Mouse (Mus musculus) liver, adult (tissue): ENCODE results near the gene Nup153.

Experiments used
- GATA4 ChIP-seq: IDR thresholded peaks from 2 replicates; pipeline ENCODE4 v1.6.1; 2014; ENCODE audit warnings: mild to moderate bottlenecking, low read length; ENCODE audit not compliant: insufficient replicate concordance

The Nup153 gene

DNA sequence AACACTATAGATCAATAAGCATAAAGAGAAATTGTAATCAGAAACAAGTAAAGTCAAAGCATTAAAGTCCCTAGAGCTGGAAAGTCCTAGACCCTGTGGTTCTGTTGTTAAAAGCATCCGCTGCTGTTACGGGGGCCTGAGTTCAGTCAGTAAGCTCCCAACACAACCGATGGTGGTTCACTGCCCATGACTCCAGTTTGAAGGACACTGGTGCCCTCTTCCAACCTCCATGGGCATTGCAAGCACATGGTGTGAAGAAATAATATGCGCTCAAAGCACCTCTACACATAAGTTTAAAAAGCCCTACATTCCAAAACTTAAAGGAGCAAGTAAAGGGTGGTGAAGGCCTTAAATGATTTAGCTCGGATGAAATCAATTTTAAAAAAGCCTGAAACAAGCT, 24.6 kb downstream of the Nup153 start:
- TF ChIP-seq GATA4: no peak

DNA sequence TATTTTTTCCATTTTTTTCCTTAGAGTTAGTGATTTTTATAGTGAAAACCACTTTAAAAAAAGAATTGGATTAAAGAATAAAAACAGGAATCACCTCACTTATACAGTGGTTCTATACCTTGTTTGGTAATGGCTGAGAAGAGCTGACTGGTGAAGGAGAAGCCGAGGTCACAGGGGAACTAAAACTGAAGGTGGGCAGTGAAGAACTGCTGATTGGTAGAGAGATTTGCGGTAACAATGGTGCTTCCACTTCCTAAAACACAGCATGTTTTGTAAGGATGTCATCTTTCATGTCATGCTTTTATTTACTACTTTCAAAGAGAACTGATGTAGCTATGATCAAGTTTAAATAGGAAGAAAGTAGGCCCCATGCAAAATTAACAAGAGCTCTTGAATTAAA, 26.3 kb downstream of the Nup153 start:
- no peak for TF ChIP-seq GATA4

DNA sequence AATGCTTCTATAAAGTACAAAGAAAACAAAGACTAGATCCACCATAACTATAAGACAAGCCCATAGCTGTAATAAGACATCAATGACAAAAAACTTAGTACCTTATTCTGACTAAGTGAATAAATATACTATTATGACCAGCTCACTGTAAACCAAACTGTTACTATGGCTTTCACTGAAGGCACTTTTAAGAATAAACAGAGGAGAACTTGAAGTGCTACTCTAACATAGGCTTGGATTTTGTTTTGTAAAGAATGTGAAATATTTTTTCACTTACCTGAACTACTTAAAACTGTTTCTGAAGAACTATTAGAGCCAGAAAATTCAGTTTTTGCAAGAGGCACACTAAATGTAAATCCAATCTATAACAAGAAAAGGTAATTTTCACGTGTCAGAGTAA, 28.4 kb downstream of the Nup153 start:
- no peak for TF ChIP-seq GATA4

DNA sequence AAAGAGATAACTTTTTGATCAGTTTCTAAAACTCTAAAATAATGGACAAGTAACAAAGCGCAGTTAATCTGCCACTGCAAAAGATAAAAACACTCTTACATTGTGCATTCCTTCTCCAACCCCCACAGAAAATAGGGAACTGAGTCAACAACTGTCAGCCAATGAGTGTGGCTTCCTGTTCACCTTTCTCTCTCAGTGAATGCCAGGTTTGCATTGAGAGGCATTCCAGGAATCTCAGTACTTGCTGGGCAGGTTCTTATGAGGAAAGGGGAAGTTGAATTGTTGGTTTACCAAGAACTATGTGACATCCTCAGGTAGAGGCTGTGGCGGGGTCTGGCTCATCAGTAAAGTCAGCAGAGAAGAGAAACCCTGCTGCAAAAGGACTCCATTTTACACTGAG, 31.0 kb downstream of the Nup153 start:
- TF ChIP-seq GATA4: no peak

DNA sequence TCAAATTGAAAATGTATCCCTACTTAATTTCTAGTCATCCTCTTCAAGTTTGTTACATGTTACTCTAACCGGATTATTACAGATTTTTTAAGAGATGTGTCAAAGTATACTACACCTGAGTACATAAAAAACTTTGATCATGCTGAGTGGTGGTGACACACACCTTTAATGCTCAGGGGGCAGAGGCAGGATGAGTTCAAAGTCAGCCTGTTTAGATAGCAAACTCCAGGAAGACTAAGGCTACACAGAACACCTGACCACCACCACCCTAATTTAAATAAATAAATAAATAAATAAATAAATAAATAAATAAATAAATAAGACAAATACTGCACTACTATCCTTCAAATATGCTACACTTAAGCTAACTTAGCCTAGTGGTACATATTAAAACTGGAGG, 31.8 kb downstream of the Nup153 start:
- no peak for TF ChIP-seq GATA4

DNA sequence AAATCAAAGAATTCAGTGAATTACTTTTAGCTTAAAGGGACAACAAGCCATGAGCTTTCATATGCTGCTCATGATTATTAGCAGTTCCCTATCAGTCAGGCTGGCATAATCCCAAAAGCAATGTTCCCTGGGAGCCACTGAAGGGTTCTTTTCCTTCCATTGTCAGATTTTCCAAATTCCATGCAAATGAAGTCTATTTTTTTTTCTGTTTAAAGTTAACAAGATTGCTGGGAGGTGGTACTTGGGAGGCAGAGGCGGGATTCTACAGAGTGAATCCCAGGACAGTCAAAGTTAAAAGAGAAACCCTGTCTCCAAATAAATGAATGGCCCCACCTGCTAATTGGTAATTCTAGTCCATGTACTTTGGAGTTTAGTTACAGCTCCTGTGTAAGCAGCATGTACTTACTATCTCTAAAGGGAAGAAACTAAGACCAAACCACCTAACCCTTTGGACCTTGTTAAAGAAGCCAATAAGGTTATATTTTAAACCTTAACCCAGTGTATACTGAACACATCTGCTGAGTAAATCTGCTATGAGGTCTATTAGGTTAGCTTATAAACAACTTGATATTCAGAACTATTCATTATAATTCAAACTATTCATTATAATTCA, 32.3 kb downstream of the Nup153 start:
- TF ChIP-seq GATA4: no peak

DNA sequence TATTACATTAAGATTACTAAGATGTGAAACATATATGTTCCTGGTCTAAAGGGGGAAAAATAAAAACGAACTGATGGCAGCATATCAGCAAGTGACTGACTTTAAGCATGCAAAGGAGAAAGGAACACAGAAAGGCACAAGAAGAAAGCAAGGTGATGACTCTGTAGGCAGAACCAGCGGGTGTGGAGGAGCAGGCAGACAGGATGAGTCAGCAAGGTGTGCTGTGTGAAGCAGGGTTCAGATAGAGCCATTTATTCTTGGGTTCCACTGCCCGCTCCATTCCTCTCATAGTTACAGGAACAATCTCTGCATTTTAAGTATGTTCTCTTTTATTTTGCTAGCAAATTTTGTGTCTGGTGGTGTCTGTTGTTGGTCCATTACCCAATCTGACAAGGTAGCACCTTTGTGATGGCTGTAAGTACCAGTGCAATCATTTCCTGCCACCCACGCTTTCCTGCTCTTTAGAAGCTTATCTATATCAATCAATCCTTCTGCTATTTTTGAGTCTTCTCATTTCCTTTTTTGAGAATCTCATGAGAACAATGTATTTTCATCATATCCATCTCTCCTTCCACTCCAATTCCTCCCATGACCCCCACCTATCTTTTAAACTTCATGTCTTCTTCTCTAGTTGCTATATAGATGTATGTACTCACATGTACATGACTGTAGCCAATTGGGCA, 37.0 kb downstream of the Nup153 start:
- TF ChIP-seq GATA4: no peak

DNA sequence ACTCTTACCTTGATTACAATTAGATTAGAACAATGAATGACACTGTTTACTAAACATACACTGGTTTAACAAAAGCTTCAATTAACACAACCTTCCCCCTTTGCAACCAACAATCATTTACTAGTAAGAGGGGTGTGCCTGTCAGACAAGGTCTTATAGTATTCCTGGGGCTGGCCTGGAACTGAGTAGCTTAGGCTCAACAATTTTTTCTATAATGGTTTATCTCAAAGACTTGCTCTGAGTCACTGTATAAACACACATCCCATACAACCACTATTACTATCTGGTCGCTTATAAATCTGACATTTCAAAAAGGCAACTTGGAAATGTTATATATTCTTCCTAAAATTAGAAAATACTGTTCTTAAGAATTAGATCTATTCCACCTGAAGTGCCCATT, 44.4 kb downstream of the Nup153 start:
- TF ChIP-seq GATA4: no peak

DNA sequence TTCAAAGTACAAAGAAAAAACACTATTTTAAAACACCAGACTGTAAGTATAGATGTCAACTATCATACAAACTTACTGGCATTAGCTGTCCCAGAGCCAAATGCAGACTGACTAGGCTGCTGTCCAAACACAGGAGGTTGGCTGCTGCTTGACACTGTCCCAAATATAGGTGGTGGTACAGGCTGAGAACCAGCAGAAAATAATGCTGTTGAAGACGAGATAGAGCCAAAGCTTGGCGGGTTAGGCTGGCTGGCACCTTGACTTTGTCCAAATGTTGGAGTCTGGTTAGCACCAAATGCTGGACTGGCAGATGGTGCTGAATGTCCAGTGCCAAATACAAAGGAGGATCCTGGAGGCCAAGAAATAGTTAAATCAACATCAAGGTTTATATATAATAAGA, 44.8 kb downstream of the Nup153 start:
- TF ChIP-seq GATA4: no peak

DNA sequence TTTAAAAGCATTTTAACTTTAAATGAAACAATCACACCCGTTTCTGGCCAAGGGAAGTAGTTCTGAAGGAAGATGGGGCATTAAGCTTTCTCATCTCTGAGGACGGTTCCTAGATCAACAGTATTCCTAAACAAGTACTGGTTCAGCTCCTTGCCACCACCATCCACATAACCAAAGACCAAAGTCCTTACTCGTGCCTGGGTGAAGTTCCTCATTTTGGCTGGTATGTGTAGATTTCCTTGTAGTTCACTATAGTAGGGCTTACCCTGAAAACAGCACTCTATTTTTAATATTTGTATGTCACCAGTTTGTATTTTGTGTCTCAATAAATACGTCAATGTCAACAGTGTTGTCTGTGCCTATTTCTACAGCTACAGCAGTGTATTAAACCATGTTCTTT, 50.0 kb downstream of the Nup153 start:
- TF ChIP-seq GATA4: no peak

DNA sequence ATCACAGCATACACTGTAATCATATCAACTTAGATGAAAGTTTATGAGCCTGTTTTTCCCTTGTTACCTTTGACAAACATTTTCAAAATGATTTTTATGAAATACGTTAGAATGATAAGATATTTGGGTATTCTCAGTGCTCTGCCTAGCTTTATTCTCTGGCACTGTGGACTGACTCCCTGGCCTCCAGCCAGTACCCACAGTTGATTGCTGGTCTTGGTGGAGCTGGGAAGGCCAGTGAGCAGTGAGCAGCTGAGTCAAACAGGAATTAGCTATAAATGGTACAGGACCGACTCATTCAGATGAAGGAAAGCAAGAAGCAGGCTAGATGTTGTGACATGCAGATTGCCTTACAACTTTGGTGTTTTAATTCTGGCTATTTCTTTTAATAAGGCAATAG, 53.1 kb downstream of the Nup153 start:
- TF ChIP-seq GATA4: no peak

DNA sequence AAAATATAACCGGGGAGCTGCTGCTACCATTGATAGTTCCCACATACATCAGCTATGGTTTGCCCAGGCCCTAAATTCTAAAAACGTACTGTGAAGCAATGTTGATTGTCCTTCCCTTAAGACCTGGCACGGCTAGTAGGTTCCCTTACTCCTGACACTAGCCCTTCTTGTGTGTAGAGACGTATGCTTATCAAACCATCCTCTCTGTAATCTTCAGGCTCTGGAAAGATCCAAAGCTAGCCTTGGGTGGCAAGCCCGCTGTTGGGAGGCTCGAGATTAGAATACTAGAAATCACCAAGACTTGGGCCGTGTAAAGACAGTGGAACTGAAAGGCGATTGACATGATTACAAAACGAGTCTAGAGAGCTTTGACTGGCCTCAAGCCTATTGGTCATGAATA, 57.2 kb downstream of the Nup153 start:
- TF ChIP-seq GATA4: no peak

DNA sequence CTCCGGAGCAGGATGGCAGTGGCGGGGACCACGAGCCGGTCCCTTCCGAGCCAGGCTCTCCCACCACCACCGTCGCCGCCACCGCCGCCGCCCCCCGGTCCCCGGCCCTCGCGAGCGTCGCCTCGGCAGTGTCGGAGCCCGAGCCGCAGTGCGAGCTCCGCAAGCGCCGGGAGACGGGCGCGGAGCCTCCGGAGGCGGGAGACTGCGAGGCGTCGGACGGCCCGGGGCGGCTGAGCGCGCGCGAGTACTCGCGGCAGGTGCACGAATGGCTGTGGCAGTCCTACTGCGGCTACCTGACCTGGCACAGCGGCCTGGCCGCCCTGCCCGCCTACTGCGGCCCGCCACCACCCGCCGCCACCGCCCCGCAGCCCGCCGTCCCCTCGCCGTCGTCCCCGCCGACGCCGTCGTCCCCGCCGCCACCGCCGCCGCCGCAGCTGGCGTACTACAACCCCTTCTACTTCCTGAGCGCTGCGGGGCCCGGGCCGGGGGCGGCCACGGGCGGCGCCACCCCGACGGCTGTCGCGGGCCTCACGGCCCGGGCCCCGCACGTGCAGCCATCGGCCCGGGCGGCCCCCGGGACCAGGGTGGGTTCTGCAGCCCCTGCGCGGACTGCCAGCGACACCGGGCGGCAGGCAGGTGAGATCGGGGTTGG, 58.0 kb downstream of the Nup153 start:
- TF ChIP-seq GATA4: no peak

DNA sequence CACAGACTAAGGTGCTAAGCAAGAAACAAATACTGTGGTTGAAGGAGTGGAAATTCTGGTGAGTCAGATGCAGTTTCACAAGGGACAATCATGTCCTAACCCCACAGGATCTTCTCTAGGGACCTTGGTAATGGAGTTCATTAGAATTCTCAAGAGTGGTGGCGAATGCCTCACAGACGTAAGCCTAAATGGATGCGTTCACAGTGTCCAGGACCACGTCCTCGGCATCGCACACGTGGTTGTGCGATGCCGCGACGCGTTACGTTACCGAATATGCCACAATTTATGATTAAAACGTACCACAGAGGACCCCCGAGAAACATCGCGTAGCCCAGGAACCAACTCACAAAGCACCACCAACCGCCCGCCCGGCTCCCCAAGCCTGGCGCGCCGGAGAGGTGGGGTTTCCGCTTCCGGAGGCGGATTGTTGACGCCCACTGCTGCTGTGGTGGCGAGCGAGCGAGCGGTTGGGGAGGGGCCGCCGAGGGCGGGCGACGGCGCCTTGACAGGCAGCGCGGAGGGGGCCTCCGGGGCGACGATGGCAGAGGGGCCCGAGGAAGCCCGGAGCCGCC, 58.6 kb downstream of the Nup153 start, which contains the start of gene Fam8a1:
Gene Fam8a1, plus strand, starts transcription at position 475 of the 572 bp plus-strand sequence.
- no peak for TF ChIP-seq GATA4

DNA sequence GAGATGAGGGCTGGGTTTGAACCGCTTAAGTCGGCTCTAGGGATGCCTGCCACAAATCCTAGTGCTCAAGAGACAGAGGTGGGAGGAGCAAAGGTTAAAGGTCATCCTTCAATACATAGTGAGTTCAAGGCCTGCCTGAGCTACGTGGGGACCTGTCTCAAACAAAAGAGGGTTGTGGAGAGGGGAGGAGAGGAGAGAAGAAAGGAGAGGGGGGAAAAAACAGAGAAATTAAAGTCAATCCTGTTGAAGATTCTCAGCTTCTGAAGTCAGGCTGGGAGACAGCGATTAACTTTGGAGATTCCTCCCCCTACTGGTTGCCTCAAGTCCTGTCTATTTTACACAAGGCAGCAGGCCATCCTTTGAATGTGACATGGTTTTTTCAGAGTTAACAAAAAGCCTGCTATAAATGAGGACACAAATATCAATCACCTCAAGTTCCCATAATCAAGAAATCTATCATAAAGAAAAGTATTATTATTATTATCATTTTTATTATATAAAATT, 64.2 kb downstream of the Nup153 start:
- no peak for TF ChIP-seq GATA4

DNA sequence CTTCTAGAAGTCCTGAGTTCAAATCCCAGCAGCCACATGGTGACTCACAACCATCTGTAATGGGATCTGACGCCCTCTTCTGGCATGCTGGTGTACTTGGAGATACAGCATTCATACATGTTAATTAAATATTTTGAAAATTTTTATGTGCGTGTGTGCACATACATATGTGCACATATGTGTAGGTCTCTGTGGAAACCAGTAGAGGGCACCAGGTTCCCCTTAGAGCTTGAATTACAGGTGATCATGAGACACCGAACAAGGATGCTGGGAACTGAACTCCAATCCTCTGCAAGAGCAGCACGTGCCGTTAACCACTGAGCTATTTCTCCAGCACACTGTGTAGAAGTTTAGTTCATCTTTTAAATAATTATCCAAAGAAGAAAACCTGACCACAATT, 68.5 kb downstream of the Nup153 start:
- TF ChIP-seq GATA4: no peak
